ENCODE assay signal across 8 mouse cellular contexts in the genomic region with DNA sequence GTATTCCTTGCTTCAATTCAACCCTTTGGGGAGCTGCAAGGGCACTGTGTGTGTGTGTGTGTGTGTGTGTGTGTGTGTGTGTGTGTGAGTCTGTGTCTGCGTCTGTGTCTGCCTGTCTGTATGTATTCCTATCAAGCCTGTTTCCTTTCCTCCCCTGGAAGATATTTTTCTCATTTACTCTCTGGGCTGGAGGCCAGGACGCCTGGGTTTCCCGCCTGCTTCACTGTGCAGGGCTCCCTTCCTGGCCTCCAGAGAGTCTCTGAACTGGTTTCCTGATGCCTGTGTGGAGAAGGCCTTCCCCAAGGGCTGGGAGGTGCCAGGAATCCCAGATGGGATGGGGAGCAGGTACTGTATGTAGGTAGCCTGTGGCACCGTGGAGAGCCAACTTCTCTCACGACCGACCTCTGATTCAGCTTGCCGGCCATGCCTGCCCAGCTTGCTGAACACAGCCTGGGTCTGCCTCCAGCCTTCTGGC. TPM values are rescaled to one million over a fixed set of nuclear protein-coding genes. Genes with fewer than 3 reads are reported as not detected.
DNase-seq lines count a peak whose midpoint lies in the region; ATAC-seq lines count a peak whose summit lies in the region.

No protein-coding gene starts in this region.

- peaks cover 2% of the 10 kb centered on the region for H3K36me3 ChIP-seq in forebrain, embryonic 10.5 days (replicated peaks)
- H3K36me3 ChIP-seq in intestine, embryonic 16.5 days (ENCODE audit: control insufficient read depth, insufficient read depth, low read length), result no peaks in the 10 kb centered on the region
- H3K36me3 ChIP-seq in neural tube, embryonic 15.5 days, result no peaks in the 10 kb centered on the region

- peak overlapping the region; percentile 62 for H3K4me3 ChIP-seq in forebrain, embryonic 10.5 days
- no peak overlapping the region for H3K4me3 ChIP-seq in intestine, embryonic 16.5 days (ENCODE audit: low read length)
- H3K4me3 ChIP-seq in neural tube, embryonic 15.5 days (replicated peaks), result no peak overlapping the region; the same call in 1 of the 2 replicates

- 57% methylated on average over 7 of the region's 7 CpGs for WGBS in forebrain, embryonic 10.5 days
- 50% methylated on average over 7 of the region's 7 CpGs for WGBS in intestine, embryonic 16.5 days
- WGBS in neural tube, embryonic 15.5 days, result 46% methylated on average over 7 of the region's 7 CpGs

- ATAC-seq in intestine, embryonic 16.5 days, result no peak
- no peak for ATAC-seq in neural tube, embryonic 15.5 days (ENCODE audit: low FRiP score)

- peak; percentile 61 for DNase-seq in adrenal gland, postnatal 10 days
- no peak for DNase-seq in adrenal gland, postnatal 25 days
- peak; percentile 69 for DNase-seq in 3T3-L1 (ENCODE audit: low read depth, low spot score)
- no peak for DNase-seq in forebrain, embryonic 10.5 days (ENCODE audit: extremely low spot score, low spot score)
- DNase-seq in thymus, postnatal 25 days, result no peak
- DNase-seq in layer of hippocampus, postnatal 10 days (ENCODE audit: low spot score in 2 of 2), result no peak

- no peaks in the 10 kb centered on the region for H3K9me3 ChIP-seq in forebrain, embryonic 10.5 days
- H3K9me3 ChIP-seq in intestine, embryonic 16.5 days (ENCODE audit: control insufficient read depth, low read length), result no peaks in the 10 kb centered on the region
- no peaks in the 10 kb centered on the region for H3K9me3 ChIP-seq in neural tube, embryonic 15.5 days (replicated peaks)

- H3K9ac ChIP-seq in intestine, embryonic 16.5 days (ENCODE audit: low read depth, low read length), result peak overlapping the region; percentile 56
- H3K9ac ChIP-seq in neural tube, embryonic 15.5 days (replicated peaks), result peak overlapping the region; percentile 34; the same call in 1 of the 2 replicates

- peaks cover 71% of the 10 kb centered on the region for H3K27me3 ChIP-seq in forebrain, embryonic 10.5 days (ENCODE audit: poor library complexity, severe bottlenecking)
- H3K27me3 ChIP-seq in intestine, embryonic 16.5 days (replicated peaks; ENCODE audit: control insufficient read depth, insufficient read depth, low read length), result no peaks in the 10 kb centered on the region
- H3K27me3 ChIP-seq in neural tube, embryonic 15.5 days (replicated peaks), result no peaks in the 10 kb centered on the region

- H3K27ac ChIP-seq in forebrain, embryonic 10.5 days, result peak overlapping the region; percentile 75
- peak overlapping the region; percentile 90 for H3K27ac ChIP-seq in intestine, embryonic 16.5 days (ENCODE audit: low read length)
- H3K27ac ChIP-seq in neural tube, embryonic 15.5 days (replicated peaks), result peak overlapping the region; percentile 63

- H3K4me2 ChIP-seq in intestine, embryonic 16.5 days (ENCODE audit: low read depth, low read length), result peak overlapping the region; percentile 55
- H3K4me2 ChIP-seq in neural tube, embryonic 15.5 days, result peak overlapping the region; percentile 81

- H3K4me1 ChIP-seq in forebrain, embryonic 10.5 days, result peaks cover 86% of the 10 kb centered on the region
- peaks cover 87% of the 10 kb centered on the region for H3K4me1 ChIP-seq in intestine, embryonic 16.5 days (ENCODE audit: control insufficient read depth, insufficient read depth, low read length)
- H3K4me1 ChIP-seq in neural tube, embryonic 15.5 days, result peaks cover 83% of the 10 kb centered on the region

RNA-seq across cellular contexts. Expression of a gene that starts 2.5 kb away (rescaled TPM):
- 10 to 100 TPM; 26.2 to 34.7 TPM for total RNA-seq in adrenal gland, postnatal 10 days (2021)
- 21.8 and 27.7 TPM in 2 replicates for total RNA-seq in adrenal gland, postnatal 25 days (2021)
- 16.9 and 19.3 TPM in 2 replicates for polyA plus RNA-seq in forebrain, embryonic 10.5 days (2016; fragmentation: Nextera tagmentation; extraction: Ambion mirVana)
- polyA plus RNA-seq in intestine, embryonic 16.5 days (2015; fragmentation: Nextera tagmentation; extraction: Ambion mirVana), result 28.2 and 31.2 TPM in 2 replicates
- polyA plus RNA-seq in neural tube, embryonic 15.5 days (2015; fragmentation: Nextera tagmentation; extraction: Ambion mirVana), result 17.3 and 19.9 TPM in 2 replicates
- 10 to 100 TPM; 21.7 to 24.0 TPM for total RNA-seq in layer of hippocampus, postnatal 10 days (2021)

RNA-seq across cellular contexts. Expression of a gene that starts 22.6 kb away (rescaled TPM):
- total RNA-seq in adrenal gland, postnatal 10 days (2021), result 1 to 10 TPM; 3.8 to 6.5 TPM
- total RNA-seq in adrenal gland, postnatal 25 days (2021), result 1.7 and 4.3 TPM in 2 replicates
- 68.7 and 75.8 TPM in 2 replicates for polyA plus RNA-seq in forebrain, embryonic 10.5 days (2016; fragmentation: Nextera tagmentation; extraction: Ambion mirVana)
- 18.9 and 23.0 TPM in 2 replicates for polyA plus RNA-seq in intestine, embryonic 16.5 days (2015; fragmentation: Nextera tagmentation; extraction: Ambion mirVana)
- polyA plus RNA-seq in neural tube, embryonic 15.5 days (2015; fragmentation: Nextera tagmentation; extraction: Ambion mirVana), result 3.8 and 12.0 TPM in 2 replicates
- total RNA-seq in layer of hippocampus, postnatal 10 days (2021), result 1 to 10 TPM; 1.1 to 2.2 TPM

RNA-seq across cellular contexts. Expression of a gene that starts 52.7 kb away (rescaled TPM):
- total RNA-seq in adrenal gland, postnatal 10 days (2021), result under 1 TPM; 0.45 to 0.73 TPM
- not detected in 2 replicates for total RNA-seq in adrenal gland, postnatal 25 days (2021)
- 0.20 and 0.24 TPM in 2 replicates for polyA plus RNA-seq in forebrain, embryonic 10.5 days (2016; fragmentation: Nextera tagmentation; extraction: Ambion mirVana)
- polyA plus RNA-seq in intestine, embryonic 16.5 days (2015; fragmentation: Nextera tagmentation; extraction: Ambion mirVana), result 0.17 TPM in 1 of 2 replicates, not detected in the other
- 2.2 and 3.0 TPM in 2 replicates for polyA plus RNA-seq in neural tube, embryonic 15.5 days (2015; fragmentation: Nextera tagmentation; extraction: Ambion mirVana)
- total RNA-seq in layer of hippocampus, postnatal 10 days (2021), result 1 to 10 TPM; 2.4 to 3.6 TPM

Comparison
In these comparisons a context has a peak if more than half of its experiments do, and no peak if none do; other contexts are left out.
1. DNase-seq: peak in adrenal gland, postnatal 10 days (single experiment) and 3T3-L1 (single experiment); none in adrenal gland, postnatal 25 days (single experiment), forebrain, embryonic 10.5 days (single experiment), thymus, postnatal 25 days (single experiment) and layer of hippocampus, postnatal 10 days (0 of 2).
2. Peak in every context shown above with its lines, with median percentiles within 50 percentile points of each other: H3K27ac ChIP-seq.